Mouse (Mus musculus): Measurements from ENCODE around the gene Galntl6. TPM values are rescaled to one million over a fixed set of nuclear protein-coding genes. Genes with fewer than 3 reads are reported as not detected.
"Not testable (repeated sequence)": the region's sequence is repeated elsewhere in the genome, so short reads cannot be mapped to it uniquely, and the experiment has no call there.

Galntl6 gene
- total and polyA plus RNA-seq, 3 experiments: 0.03 to 0.31 TPM; not detected in 1

DNA sequence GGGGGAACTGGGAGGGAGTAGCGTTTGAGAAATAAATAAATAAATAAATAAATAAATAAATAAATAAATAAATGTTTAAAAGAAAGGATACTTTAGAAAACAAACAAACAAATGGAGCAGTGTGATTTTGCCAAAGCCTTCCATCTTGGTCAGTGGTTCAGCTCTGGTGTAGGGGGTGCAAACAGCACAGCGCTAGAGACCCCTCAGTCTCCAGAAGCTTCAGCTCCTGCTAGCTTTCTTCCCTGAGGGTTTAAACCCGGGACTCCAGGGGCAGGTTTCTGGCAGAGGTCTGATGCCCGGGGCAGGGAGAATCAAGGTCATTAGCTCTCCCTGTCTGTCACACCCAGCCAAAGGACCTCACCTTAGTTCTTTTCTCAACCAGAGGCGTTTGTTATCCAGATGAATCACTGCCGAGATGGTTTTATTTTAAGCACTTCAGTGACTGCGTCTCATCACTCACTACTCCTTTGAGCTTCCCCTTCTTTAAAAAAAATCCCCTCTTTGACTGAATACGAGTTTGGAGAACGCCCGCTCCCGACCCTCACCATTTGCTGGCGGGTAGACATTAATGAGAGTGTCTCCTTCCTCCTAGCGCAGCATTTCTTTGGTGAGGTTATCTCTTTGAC lies 1146.6 kb downstream of the Galntl6 start:
- no peak for DNase-seq

DNA sequence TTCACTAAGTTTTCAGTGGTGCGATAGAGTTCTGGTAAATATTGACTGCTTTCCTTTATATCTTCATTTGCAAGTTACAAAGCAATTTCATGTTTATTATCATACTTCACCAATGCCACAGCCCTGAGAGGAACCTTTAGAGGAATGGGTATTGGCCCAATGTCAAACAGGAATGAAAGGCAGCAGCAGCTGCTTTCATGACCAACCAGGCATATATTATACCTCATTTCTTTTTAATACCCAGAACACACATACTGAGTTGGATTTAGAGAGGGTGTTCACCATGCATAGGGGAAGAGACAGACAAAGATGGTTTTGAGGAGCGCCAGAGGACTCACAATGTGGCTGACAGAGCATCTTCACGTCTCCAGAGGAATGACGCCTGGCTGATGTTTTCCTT lies 1147.2 kb downstream of the Galntl6 start:
- no peak for DNase-seq

DNA sequence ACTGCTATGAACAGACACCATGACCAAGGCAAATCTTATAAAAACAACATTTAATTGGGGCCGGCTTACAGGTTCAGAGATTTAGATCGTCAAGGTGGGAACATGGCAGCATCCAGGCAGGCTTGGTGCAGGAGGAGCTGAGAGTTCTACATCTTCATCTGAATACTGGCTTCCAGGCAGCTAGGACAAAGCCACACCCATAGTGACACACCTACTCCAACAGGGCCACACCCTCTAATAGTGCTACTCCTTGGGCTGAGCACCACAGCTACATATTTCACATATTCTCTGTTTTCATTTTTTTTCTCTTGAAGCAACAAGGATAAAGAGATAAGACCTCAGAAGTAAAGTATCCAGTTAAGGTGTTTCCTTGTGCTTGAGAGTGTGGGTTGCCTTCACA lies 1149.8 kb downstream of the Galntl6 start:
- DNase-seq: not testable (repeated sequence)

DNA sequence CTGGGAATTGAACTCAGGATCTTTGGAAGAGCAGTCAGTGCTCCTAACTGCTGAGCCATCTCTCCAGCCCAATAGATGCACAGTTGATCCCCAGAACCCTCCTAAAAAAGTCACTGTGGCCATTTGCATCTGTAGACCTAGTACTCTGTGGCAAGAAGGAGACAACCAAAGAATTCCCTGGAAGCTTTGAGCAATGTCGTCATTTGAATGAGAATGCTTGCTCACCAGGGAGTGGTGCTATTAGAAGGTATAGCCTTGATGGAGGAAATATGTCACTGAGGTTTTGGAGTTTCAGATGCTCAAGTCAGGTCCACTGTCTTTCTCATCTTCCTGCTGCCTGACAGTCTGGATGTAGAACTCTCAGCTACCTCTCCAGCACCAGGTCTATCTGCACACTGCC lies 1151.5 kb downstream of the Galntl6 start:
- no peak for DNase-seq

DNA sequence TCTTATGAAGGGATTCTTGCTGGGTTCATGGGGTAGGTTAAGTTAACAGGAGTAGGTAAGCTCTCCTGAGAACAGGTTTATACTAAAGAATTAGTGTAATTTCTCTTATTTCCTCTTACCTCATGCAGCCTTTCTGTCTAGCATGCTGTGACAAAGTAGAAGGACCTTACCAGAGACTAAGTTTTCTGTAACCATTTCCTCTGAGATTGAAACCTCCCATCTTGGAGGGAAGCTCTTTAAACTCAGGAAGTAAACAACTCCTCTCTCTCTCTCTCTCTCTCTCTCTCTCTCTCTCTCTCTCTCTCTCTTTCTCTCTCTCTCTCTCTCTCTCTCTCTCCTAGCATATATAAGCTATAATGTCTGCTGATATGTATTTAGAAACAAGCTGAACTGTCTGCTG lies 1153.6 kb downstream of the Galntl6 start:
- no peak for DNase-seq

DNA sequence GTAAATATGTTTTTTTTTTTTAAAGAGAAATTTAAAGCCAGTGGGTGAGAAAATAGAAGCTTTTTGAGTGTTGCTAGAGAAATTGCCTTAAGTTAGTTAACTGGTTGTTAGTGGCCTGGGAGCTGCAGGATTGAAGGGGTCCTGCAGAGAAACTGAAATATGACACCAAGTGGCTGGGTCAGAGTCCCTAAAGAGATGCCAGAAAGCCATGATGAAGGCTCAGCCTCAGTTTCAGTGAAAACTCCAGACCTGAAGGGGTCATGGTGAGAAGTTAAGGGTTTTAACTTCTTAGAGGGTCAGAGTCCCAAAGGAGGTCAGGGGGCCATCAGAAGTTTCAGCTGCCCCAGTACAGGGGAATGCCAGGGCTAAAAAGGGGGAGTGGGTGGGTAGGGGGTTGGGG lies 1155.0 kb downstream of the Galntl6 start:
- no peak for DNase-seq

DNA sequence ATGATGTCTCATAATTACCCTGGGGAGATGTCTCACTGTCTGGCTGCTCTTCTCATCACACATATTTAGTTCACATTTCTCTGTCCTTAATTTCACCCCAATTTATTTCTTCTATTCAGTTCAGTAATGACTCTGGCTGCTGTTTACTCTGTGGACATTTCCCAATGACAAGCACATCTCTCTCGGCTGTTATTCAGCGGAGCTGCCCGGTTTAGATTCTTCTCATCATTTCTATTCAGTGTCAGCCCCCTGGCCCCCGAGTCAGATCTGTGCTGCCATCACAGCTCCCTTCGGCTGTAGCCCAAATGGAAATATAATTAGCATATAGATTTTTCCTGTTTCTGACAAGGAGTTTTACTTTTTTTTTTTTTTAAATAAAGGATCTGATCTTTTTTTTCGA lies 1158.4 kb downstream of the Galntl6 start:
- DNase-seq: no peak

DNA sequence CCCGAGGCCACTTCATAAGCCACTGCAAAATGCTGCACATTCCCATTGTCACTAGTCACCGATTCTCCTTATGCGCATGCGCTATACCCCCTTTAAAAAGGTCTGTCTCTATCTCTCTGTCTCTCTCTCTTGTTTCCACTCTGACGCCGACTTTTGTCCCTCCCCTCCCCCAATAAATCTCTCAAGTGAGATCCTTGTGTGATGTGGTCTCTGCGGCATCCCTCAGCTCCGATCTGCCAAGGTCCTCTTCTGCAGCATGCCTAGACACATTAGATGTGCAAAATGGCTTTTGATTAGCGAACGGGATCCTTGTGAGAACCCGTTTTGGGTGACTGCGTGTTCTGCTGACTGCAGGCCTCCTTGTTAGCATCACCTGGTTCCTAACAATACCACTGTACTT lies 1168.8 kb downstream of the Galntl6 start:
- DNase-seq: no peak

DNA sequence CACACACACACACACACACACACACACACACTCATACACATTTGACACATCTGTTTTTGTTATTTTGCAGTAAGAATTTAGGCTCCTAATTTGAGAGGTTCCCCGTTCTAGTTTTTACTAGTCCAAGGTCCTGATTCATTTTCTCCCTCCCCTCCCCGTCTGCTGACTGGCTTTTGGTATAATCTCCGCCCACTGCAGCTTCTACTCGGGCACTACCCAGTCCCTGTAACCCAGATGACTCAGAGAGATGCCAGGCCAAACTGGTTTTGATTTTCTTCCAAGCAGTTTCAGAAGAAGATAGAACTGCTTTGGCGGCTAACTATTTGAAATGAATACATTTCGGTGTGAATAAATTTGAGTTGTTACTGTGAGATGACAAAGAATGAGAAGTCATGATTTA lies 1170.5 kb downstream of the Galntl6 start:
- DNase-seq: peak; percentile 80

DNA sequence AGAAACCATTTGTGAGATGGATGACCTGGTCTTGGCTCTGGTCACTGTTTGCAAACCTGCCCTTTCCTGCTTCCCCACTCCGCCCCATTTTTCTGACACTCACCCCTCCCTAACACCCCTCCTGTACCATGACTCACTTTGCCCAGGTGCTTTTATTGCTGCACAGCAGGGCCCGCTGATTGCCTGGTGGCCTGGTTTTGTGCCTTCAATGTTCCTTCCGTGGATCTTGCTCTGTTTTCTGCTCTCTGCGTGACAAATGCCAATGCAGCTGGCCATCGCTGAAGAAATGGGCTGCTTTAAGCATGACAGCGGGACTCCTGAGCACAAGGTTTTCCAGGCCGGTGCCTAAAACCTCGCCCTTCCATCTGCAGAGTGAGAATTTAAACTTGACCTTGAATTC lies 1171.1 kb downstream of the Galntl6 start:
- DNase-seq: peak; percentile 3

DNA sequence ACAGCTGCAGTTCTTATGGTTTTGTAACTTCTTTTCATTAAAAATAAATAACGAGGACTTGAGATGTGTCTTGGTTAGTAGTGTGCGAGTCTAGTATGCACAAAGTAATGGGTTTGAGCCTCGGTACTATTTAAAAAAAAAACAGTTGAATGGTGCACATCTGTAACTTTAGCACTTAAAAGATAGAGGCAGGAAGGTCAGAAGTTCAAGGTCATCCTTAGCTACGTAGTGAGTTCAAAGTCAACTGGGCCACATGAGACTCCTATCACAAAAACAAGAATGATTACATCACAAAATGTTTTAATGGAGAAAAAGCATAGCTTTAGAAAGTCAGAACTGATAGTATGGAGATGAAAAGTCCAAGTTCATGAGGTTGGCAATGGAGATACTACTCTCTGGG lies 1175.2 kb downstream of the Galntl6 start:
- no peak for DNase-seq

DNA sequence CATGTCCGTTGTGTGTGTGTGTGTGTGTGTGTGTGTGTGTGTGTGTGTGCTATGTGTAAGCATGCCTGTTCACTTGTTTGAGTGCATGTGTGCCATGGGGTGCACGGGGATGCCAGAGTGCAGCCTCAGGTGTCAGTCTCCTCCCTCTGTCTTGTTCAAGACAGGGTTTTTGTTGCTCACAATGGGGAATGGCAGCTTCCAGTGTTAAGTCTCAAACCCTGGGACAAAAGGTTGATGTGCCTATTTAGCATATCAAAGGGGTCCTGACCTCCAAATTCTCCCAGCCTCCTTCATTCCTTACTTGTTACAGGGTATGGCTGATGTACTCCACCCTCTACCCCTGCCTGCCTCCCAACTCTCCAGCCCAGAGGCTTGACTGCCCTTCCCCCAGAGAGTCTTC lies 1179.6 kb downstream of the Galntl6 start:
- DNase-seq: no peak

DNA sequence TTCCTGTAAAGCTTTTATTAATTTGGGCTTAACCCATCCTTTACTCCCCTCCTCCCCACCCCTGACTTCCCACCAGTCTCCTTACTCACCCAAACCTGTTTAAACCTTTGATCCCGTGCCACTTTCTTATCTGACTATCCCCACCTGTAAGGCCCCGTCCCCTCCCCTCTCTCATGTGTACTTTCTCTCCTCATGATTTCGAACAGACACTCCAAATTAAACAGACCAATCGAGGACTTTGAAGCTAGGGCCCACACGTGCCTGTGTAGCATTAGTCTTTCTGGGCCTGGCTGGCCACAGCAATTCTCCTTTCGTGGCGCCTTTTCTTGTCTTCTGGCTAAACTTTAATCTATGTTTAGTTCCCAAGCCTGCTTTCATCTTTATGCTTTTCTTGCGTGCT lies 1180.8 kb downstream of the Galntl6 start:
- no peak for DNase-seq

DNA sequence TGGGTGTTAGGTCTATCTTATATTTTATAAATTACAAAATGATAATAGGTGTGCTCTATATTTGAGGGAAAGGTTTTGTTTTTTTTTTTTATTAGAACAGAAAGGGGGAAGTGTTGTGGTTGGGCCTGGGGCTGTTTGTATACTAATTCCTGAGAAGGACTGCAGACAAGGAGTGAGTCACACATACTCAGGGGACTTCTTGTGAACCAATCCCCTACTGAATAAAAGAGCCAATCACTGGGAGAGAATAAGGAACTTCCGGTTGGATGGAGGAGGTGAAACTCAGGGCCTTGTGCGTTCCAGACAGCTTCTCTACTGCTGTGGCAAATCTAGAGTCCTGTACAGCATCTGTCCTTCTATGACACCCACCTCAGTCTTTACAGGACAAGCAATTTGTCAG lies 1184.2 kb downstream of the Galntl6 start:
- no peak for DNase-seq

DNA sequence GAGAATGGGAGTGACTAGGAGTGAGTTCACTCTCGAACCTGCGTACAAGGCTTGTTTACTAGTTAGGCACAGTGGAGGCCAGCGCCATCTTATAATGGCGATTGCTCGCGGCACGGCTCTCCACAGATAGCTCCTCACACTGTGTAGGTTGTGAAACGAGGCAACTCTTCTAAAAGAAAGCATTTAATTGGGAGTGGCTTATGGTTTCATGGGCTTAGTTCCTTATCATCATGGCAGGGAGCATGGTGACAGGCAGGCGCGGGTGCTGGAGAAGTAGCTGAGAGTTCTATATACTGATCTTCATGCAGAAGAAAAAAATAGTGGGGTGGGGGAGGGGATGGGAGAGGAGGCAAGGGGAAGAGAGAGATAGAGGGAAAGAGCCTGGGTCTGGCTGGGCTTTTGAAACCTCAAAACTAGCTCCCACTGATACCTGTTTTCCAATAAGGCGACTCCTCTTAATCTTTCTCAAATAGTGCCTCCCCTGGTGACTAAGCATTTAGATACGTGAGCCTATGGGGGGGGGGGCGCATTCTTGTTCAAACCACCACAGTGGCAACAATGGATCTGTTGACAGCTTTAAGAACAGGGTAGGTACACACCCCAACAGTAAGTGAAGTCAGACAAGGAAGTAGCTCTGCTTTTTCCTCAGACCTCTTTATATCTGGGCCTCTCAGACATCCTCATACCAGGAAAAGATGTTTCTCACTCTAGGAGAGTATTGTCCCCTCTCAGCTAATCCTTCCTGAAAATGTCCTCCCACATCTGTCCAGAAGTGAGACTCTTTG lies 1187.4 kb downstream of the Galntl6 start:
- no peak for DNase-seq

Other genes with a start within 250 kb of the Galntl6 start
- under 1 TPM in 1 of 2 experiments, not detected in 1; 0.31 TPM for gene BC030500, start 885 bp downstream of the Galntl6 start, total RNA-seq (2021)
- 0.10 TPM in 1 of 2 replicates, not detected in the other for gene BC030500, start 885 bp downstream of the Galntl6 start, polyA plus RNA-seq (2012; rRNA removed)

Data from adrenal gland, adult 2 months (tissue).